Comparison of ENCODE assay signal across 18 mouse cellular contexts in the genomic region with DNA sequence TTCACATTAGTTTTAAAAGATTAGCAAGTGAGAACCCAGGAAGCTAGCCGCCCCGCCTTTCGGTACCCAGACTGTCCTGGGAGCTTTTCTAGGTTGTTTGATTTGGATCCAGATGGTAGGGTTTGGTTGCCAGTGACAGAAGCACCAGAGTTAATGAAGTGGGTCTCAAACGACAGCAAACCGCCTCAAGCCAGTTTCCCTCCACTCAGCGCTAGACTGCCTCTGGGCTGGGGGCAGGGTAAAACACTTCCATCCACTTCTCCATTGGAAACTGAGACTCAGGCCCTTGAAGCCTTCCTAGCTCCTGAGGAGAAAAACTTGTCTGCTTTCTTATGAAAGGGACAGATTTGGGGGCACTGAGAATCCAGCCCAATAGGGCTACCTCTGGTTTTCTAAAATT. TPM values are rescaled to one million over a fixed set of nuclear protein-coding genes. Genes with fewer than 3 reads are reported as not detected.
"Had no signal": no experiment of that assay in that cellular context is flagged by ENCODE, and none has a peak within 500 bp of the region (broad histone marks: within the 10 kb centered on the region; RNA-seq: fewer than 3 reads in every experiment).

No protein-coding gene starts in this region.

- H3K9me3 ChIP-seq: limb, embryonic 15.5 days; liver, embryonic 13.5 days; midbrain, embryonic 12.5 days; stomach, embryonic 15.5 days had no signal

- H3K36me3 ChIP-seq: limb, embryonic 15.5 days; liver, embryonic 13.5 days; midbrain, embryonic 12.5 days; stomach, embryonic 15.5 days had no signal

- H3K4me3 ChIP-seq: limb, embryonic 15.5 days; liver, embryonic 13.5 days; midbrain, embryonic 12.5 days; stomach, embryonic 15.5 days had no signal

- H3K9ac ChIP-seq: limb, embryonic 15.5 days; liver, embryonic 13.5 days; midbrain, embryonic 12.5 days; stomach, embryonic 15.5 days had no signal

- H3K27ac ChIP-seq: kidney, postnatal 0 days; limb, embryonic 15.5 days; midbrain, embryonic 12.5 days; stomach, embryonic 15.5 days had no signal

- H3K4me1 ChIP-seq: limb, embryonic 15.5 days; liver, embryonic 13.5 days; midbrain, embryonic 12.5 days; stomach, embryonic 15.5 days had no signal

- ATAC-seq: midbrain, embryonic 16.5 days had no signal

- H3K27me3 ChIP-seq: limb, embryonic 15.5 days; liver, embryonic 13.5 days; midbrain, embryonic 12.5 days; stomach, embryonic 15.5 days had no signal

- DNase-seq: kidney, adult 11 months; kidney, adult 9 months; kidney, postnatal 36 days; left cerebral cortex, postnatal 4 days; liver, embryonic 13.5 days; lung, adult 2 months; lung, postnatal 10 days; right cerebral cortex, postnatal 14 days; thymus, postnatal 4 days had no signal

- H3K4me2 ChIP-seq: limb, embryonic 15.5 days; liver, embryonic 13.5 days; midbrain, embryonic 12.5 days; stomach, embryonic 15.5 days had no signal

RNA-seq across cellular contexts. Expression of a gene that starts 1.1 kb away (rescaled TPM):
- total RNA-seq: megakaryocyte-erythroid progenitor cell, adult 5-6 weeks had no signal

RNA-seq across cellular contexts. Expression of a gene that starts 46.2 kb away (rescaled TPM):
- total RNA-seq: layer of hippocampus, adult 18-20 months; layer of hippocampus, postnatal 10 days had no signal
- polyA plus RNA-seq: lung, adult 2 months; midbrain, embryonic 16.5 days; spleen, adult 2 months had no signal
